Mouse (Mus musculus) neural tube, embryonic 11.5 days (tissue): Measurements from ENCODE around the gene Gm5346. TPM values are rescaled to one million over a fixed set of nuclear protein-coding genes. Genes with fewer than 3 reads are reported as not detected.
"Not testable (repeated sequence)": the region's sequence is repeated elsewhere in the genome, so short reads cannot be mapped to it uniquely, and the experiment has no call there.

Source experiments
- ATAC-seq: fragments of 200-750 bp; cut with Nextera tagmentation; 2 replicates; pipeline ENCODE4 v1.8.0; 2017; ENCODE audit warnings: moderate number of reproducible peaks, mild to moderate bottlenecking, moderate TSS enrichment, moderate library complexity; ENCODE audit not compliant: insufficient read depth, low FRiP score, low TSS enrichment
- DNase-seq: peaks from one replicate; pipeline ENCODE4 v3.0.0-alpha.2; 2015; ENCODE audit warnings: low spot score
- H3K27ac ChIP-seq: fragments of 300-500 bp; sonication (generic); 2 replicates; pipeline ENCODE4 v1.5.1; 2014; ENCODE audit warnings: low read depth, mild to moderate bottlenecking, low read length
- H3K27me3 ChIP-seq: fragments of 300-500 bp; sonication (generic); 2 replicates; pipeline ENCODE4 v1.6.1; 2014; ENCODE audit warnings: mild to moderate bottlenecking, low read length, mixed read lengths; ENCODE audit not compliant: control insufficient read depth, insufficient read depth
- H3K36me3 ChIP-seq: fragments of 300-500 bp; sonication (generic); 2 replicates; pipeline ENCODE4 v1.6.1; 2014; ENCODE audit warnings: mild to moderate bottlenecking, low read length, moderate library complexity, mixed read lengths; ENCODE audit not compliant: control insufficient read depth, insufficient read depth
- H3K4me1 ChIP-seq: fragments of 300-500 bp; sonication (generic); 2 replicates; pipeline ENCODE4 v1.6.1; 2014; ENCODE audit warnings: low read length, mixed read lengths; ENCODE audit not compliant: control insufficient read depth, insufficient read depth
- H3K4me2 ChIP-seq: fragments of 300-500 bp; sonication (generic); 2 replicates; pipeline ENCODE4 v1.6.1; 2014; ENCODE audit warnings: low read depth, mild to moderate bottlenecking, moderate library complexity
- H3K4me3 ChIP-seq: fragments of 300-500 bp; sonication (generic); 2 replicates; pipeline ENCODE4 v1.5.1; 2014; ENCODE audit warnings: low read depth, low read length
- H3K9ac ChIP-seq: fragments of 300-500 bp; sonication (generic); 2 replicates; pipeline ENCODE4 v1.6.1; 2014; ENCODE audit warnings: mild to moderate bottlenecking, low read length
- H3K9me3 ChIP-seq: fragments of 300-500 bp; sonication (generic); 2 replicates; pipeline ENCODE4 v1.6.1; 2016; ENCODE audit warnings: low read length; ENCODE audit not compliant: control insufficient read depth
- WGBS: fragments of 180-500 bp; shearing (Covaris S2); extraction: QIAGEN DNeasy Blood & Tissue Kit; methylation state at CpG from one replicate; pipeline ENCODE4 v1.1.7; 2014; 5-methylcytosine and 5-hydroxymethylcytosine counted together
- polyA plus RNA-seq: library from polyadenylated mRNA; unstranded; fragments of >200 nt; fragmentation: Nextera tagmentation; extraction: Ambion mirVana; gene quantifications from 2 replicates; pipeline ENCODE4 v1.2.1, GENCODE M21; 2014

Gene Gm5346
- polyA plus RNA-seq, result not detected in 2 replicates

DNA sequence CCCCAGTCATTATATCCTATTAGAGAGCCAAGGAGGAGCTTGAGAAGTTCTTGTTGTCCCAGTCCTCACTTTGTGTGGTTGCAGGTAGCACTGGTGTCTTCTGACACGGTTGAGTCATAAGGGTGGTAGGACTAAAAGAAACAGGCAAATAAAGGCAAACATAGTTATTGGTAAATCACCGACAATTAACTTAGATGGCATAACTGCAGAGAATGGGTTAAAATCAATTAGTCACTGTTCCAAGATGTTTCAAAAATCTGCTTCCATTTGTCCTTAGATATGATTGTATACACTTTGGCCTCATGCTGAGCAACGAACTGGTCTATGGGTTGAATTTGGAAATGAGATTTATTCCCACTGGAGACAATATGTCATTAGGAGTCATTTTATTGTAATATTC is at the start of gene Gm5346:
Gene Gm5346 (minus strand): TSS at position 101 of the 400 bp plus-strand sequence.
- WGBS, result 88% methylated on average over 3 of the region's 3 CpGs
- no peak within 1 kb of the TSS for H3K4me3 ChIP-seq
- DNase-seq, result no peak

DNA sequence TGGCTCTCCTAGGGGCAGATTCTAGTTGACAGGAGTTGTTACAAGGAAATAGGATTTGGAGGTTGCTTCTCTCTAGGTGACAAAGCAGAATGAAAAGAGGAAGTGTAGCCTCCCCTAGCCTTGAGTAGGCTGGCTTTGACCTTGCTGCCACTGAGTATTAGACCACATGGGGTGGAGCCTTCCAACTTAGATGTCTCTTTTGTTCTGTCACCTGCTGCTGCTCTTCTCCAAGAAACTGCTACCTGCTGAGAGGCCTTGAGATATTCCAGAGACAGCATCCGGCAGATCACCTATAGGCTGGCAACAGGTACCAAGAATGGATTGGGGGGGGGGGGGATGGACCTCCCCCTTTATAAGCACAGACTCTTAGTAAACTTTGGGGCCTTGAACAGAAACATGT is 11.0 kb downstream of the Gm5346 start:
- WGBS, result 88% methylated on average over 1 of the region's 1 CpGs
- ATAC-seq, result no peak
- Histone ChIP-seq H3K27me3 (no peaks in the 10 kb centered on the region), H3K9ac (no peak overlapping the region), H3K4me3 (no peak overlapping the region), H3K4me1 (no peaks in the 10 kb centered on the region), H3K36me3 (no peaks in the 10 kb centered on the region), H3K27ac (no peak overlapping the region), H3K9me3 (no peaks in the 10 kb centered on the region), H3K4me2 (no peak overlapping the region)
- DNase-seq, result no peak

More for the DNA sequence above, at the start of gene Gm5346:
- Histone ChIP-seq H3K36me3 (no peaks in the 10 kb centered on the region), H3K4me1 (no peaks in the 10 kb centered on the region), H3K27me3 (no peaks in the 10 kb centered on the region), H3K9ac (no peak within 1 kb of the TSS), H3K27ac (no peak within 1 kb of the TSS), H3K9me3 (no peaks in the 10 kb centered on the region), H3K4me2 (no peak within 1 kb of the TSS)
- ATAC-seq, result no peak

DNA sequence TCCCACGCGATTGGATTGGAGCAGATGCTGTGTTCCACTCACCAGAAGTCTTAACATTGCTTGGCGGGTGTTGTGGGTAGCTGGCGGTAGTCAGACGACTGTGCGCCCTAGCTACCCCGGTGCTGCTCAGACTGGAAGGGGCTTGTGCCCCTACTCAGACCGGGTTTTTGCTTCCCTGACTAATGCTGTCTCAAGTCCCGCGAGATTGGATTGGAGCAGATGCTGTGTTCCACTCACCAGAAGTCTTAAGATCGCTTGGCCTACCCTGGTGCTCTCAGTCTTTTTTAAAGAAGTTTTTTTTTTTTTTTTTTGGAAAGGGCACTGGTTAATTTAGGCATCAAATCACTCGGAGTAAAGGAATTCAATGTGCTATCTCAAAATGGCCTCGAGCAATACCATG is 23.4 kb downstream of the Gm5346 start:
- not testable (repeated sequence) for H3K36me3 ChIP-seq, H3K9me3 ChIP-seq, H3K4me2 ChIP-seq, H3K9ac ChIP-seq, H3K27me3 ChIP-seq, H3K4me3 ChIP-seq, DNase-seq, H3K27ac ChIP-seq, ATAC-seq, H3K4me1 ChIP-seq
- 83% methylated on average over 13 of the region's 13 CpGs for WGBS

DNA sequence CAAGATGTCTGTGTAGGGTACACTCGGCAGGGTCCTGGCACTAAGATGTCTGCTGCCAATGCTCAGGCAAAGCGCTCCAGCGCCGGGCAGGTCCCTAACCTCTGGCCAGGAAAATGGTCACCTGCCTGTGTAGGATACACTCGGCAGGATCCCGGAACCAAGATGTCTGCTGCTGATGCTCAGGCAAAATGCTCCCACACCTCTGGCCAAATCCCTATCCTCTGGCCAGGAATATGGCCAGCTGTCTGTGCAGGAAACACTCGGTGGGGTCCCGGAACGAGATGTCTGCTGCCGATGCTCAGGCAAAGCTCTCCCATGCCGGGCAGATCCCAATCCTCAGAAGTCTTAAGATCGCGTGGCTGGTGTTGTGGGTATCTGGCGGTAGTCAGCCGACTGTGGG is 23.9 kb downstream of the Gm5346 start:
- H3K36me3 ChIP-seq, H3K4me2 ChIP-seq, H3K4me3 ChIP-seq, H3K4me1 ChIP-seq, DNase-seq, H3K27ac ChIP-seq, H3K9me3 ChIP-seq, H3K27me3 ChIP-seq, ATAC-seq, H3K9ac ChIP-seq: not testable (repeated sequence)
- 94% methylated on average over 15 of the region's 15 CpGs for WGBS

DNA sequence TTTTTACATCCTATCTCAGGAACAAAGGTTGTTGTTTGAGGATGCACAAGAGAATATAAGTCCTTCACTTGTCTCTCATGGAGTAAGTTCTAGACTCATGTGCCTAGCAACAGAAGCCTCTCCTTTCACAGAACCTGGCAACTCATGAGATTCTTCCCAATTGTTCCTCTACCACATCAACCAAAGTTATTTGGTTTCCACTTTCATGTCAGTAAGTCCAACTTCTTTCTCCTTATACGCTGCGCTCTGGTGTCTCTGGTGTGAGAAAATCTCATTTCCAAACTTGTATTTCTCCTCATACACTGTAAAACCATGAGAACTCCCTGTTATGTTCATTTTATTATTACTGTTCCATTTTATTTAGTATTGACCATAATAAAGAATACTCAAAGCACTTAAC is 50.5 kb downstream of the Gm5346 start, which contains the start of gene Adam26a:
Gene Adam26a (minus strand): TSS at position 101 of the 400 bp plus-strand sequence.
- H3K27ac ChIP-seq, H3K9me3 ChIP-seq, ATAC-seq, DNase-seq, H3K4me1 ChIP-seq, H3K9ac ChIP-seq, H3K36me3 ChIP-seq, H3K4me2 ChIP-seq, H3K4me3 ChIP-seq, H3K27me3 ChIP-seq: not testable (repeated sequence)
- WGBS, result 93% methylated on average over 2 of the region's 2 CpGs

Other genes starting within 250 kb of the Gm5346 start
- not detected in 2 replicates for gene Adam26b, start 99.2 kb downstream of the Gm5346 start, polyA plus RNA-seq
- gene Adam26a, start 50.6 kb downstream of the Gm5346 start, polyA plus RNA-seq, result not detected in 2 replicates
- not detected in 2 replicates for gene Adam34, start 82.8 kb upstream of the Gm5346 start, polyA plus RNA-seq